Mouse (Mus musculus) adrenal gland, adult 18-20 months (tissue): ENCODE results near the gene Scgb3a1. TPM values are rescaled to one million over a fixed set of nuclear protein-coding genes. Genes with fewer than 3 reads are reported as not detected.
A peak's percentile ranks its signal among the peaks of the same experiment; 100 is the strongest.

Source experiments
- DNase-seq, 2 experiments: peaks; one replicate each; pipeline ENCODE4 v3.0.0; 2021 to 2022; ENCODE audit warnings: low spot score in 2 of 2
- total RNA-seq, 2 experiments: library from RNA; stranded (reverse); gene quantifications; 1 replicate in 1 of 2; 2 replicates in 1 of 2; pipeline ENCODE4 v1.2.3; 2021

Gene Scgb3a1
- total RNA-seq, 2 experiments from 2014 or later: not detected

- DNase-seq: peak in 1 of 2 experiments; percentile 23
Measured at GRCm38 (mm10) chr11:49713336-49714334, 50.2 kb downstream of the Scgb3a1 start.

Other genes with a start within 250 kb of the Scgb3a1 start
- gene Olfr1389, start 240.5 kb upstream of the Scgb3a1 start, total RNA-seq: not detected
- under 1 TPM in 1 of 2 experiments, not detected in 1; 0.17 TPM for gene Olfr1388, start 227.0 kb upstream of the Scgb3a1 start, total RNA-seq
- not detected for gene Olfr1387, start 208.3 kb upstream of the Scgb3a1 start, total RNA-seq
- gene Olfr1386, start 198.6 kb upstream of the Scgb3a1 start, total RNA-seq: not detected
- not detected for gene Olfr1385, start 174.5 kb upstream of the Scgb3a1 start, total RNA-seq
- not detected for gene Olfr1384, start 156.9 kb upstream of the Scgb3a1 start, total RNA-seq
- under 1 TPM; 0.56 to 0.61 TPM for gene Olfr1383, start 144.0 kb upstream of the Scgb3a1 start, total RNA-seq
- not detected for gene Olfr1382, start 135.4 kb upstream of the Scgb3a1 start, total RNA-seq
- gene Olfr1381, start 120.2 kb upstream of the Scgb3a1 start, total RNA-seq: not detected
- gene Olfr1380, start 106.7 kb upstream of the Scgb3a1 start, total RNA-seq: not detected
- gene Flt4, start 54.3 kb upstream of the Scgb3a1 start, total RNA-seq: 10 to 100 TPM; 14.4 to 14.5 TPM
- gene Cnot6, start 49.1 kb downstream of the Scgb3a1 start, total RNA-seq: 10 to 100 TPM; 34.5 to 42.0 TPM
- 10 to 100 TPM in 1 of 2 experiments, 1 to 10 TPM in 1; 4.3 to 11.2 TPM for gene Gfpt2, start 130.6 kb downstream of the Scgb3a1 start, total RNA-seq
- gene Mapk9, start 183.1 kb downstream of the Scgb3a1 start, total RNA-seq: 10 to 100 TPM; 61.6 to 71.3 TPM
- gene Rasgef1c, start 238.2 kb downstream of the Scgb3a1 start, total RNA-seq: under 1 TPM; 0.53 to 0.54 TPM